Mouse (Mus musculus): ENCODE data around the gene Enpp3. TPM values are rescaled to one million over a fixed set of nuclear protein-coding genes. Genes with fewer than 3 reads are reported as not detected.
A peak's percentile ranks its signal among the peaks of the same experiment; 100 is the strongest.

The Enpp3 gene
- total RNA-seq (2014; rRNA removed) = 39.7 and 60.6 TPM in 2 replicates
- 11.4 and 12.4 TPM in 2 replicates for polyA plus RNA-seq (2012; rRNA removed)

DNA sequence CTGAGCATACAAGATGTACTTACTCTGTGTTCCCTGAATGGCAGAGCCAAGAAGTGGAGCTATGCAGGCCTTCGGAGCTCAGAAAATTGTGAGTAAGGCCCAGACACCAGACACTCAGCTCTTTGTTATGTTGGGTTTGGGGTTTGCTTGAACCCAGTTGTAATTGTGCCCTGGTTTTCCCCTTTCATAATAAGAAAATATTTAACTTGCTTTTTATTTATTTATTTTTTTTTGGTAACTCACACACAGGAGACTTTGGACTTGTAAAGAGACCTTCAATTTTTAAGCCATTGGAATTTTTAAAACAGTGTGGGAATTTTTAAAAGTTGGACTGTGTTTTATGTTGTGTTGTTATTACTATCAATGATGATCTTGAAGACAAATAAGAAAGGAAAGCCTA, at the start of gene Enpp3:
Gene Enpp3, minus strand, starts transcription at position 148 of the 400 bp plus-strand sequence.
- Histone ChIP-seq H3K4me3 (ENCODE audit: insufficient read depth, low read depth, low read length) (peak within 1 kb of the TSS; percentile 52), H3K4me1 (ENCODE audit: control insufficient read depth, insufficient read depth, low read length) (peaks cover 20% of the 10 kb centered on the region), H3K79me2 (ENCODE audit: control insufficient read depth, insufficient read depth, low read length) (peaks cover 8% of the 10 kb centered on the region; the same call in 1 of the 2 replicates), H3K27ac (replicated peaks; ENCODE audit: insufficient read depth, low read depth, low read length) (peak within 1 kb of the TSS; percentile 100), H3K36me3 (ENCODE audit: control insufficient read depth, insufficient read depth, low read length) (peaks cover 3% of the 10 kb centered on the region), H3K9ac (ENCODE audit: low read depth, low read length) (peak within 1 kb of the TSS; percentile 70), H3K27me3 (ENCODE audit: control insufficient read depth, insufficient read depth, low read length) (no peaks in the 10 kb centered on the region)
- DNase-seq (ENCODE audit: extremely low read depth, low read depth, low spot score) = peak; percentile 93
- no peak for TF ChIP-seq POLR2A (IDR thresholded peaks at IDR 0.05; ENCODE audit: extremely low read depth, insufficient read depth, low read length)
- TF ChIP-seq CTCF (IDR thresholded peaks at IDR 0.05; ENCODE audit: low read depth, low read length) = no peak
- WGBS = 26% methylated on average over 1 of the region's 1 CpGs

- 96% methylated on average over 7 of the region's 7 CpGs for WGBS
- peaks cover 52% of the 10 kb centered on the region for H3K36me3 ChIP-seq (ENCODE audit: control insufficient read depth, insufficient read depth, low read length)
Measured at GRCm38 (mm10) chr10:24888343-24888742, 45.7 kb upstream of the Enpp3 start.

DNA sequence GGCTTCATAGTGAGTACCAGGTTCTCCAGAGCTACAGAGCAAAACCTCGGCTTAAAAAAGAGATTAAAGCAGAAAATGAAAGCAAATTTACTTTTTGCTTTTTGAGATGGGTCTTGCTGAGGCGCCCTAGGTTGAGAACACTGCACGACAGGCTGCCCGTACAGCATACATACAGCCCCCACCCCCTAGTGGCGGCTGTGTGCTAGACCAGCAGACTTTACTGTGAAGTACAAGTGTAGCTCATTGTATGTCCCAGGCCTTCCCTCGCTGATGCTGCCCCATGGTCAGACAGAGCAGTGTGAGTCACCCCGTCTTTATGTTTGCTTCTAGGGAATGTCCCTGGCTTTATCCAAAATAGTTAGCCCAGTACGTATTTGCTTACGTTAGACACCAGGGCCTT, 43.4 kb upstream of the Enpp3 start:
- no peak for DNase-seq (ENCODE audit: extremely low read depth, low read depth, low spot score)

More at GRCm38 (mm10) chr10:24888343-24888742, 45.7 kb upstream of the Enpp3 start:
- Histone ChIP-seq H3K27ac (replicated peaks; ENCODE audit: insufficient read depth, low read depth, low read length) (no peak overlapping the region), H3K9ac (ENCODE audit: low read depth, low read length) (no peak overlapping the region), H3K27me3 (ENCODE audit: control insufficient read depth, insufficient read depth, low read length) (no peaks in the 10 kb centered on the region), H3K79me2 (ENCODE audit: control insufficient read depth, insufficient read depth, low read length) (no peaks in the 10 kb centered on the region), H3K4me3 (ENCODE audit: insufficient read depth, low read depth, low read length) (no peak overlapping the region), H3K4me1 (ENCODE audit: control insufficient read depth, insufficient read depth, low read length) (no peaks in the 10 kb centered on the region)
- TF ChIP-seq CTCF (IDR thresholded peaks at IDR 0.05; ENCODE audit: low read depth, low read length) = no peak
- no peak for TF ChIP-seq POLR2A (IDR thresholded peaks at IDR 0.05; ENCODE audit: extremely low read depth, insufficient read depth, low read length)
- DNase-seq (ENCODE audit: extremely low read depth, low read depth, low spot score) = no peak

DNA sequence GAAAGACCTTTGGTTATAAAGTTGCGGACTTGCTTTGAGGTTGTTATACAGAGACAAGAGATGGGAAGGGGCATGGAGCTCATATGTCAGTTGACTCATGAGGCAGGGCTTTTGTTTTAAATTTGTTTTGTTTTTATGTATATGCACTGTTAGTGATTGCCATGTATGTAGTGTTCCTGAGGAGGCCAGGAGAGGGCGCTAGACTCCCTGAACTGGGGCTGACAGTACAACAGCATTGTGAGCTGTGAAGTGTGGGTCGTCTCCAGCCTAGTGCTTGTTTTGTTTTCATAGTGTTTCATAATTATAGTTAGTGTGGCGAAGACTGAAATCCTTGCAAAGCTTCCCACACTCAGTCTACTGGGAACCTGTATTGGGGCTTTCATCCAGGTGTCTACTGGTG, 31.0 kb upstream of the Enpp3 start:
- Histone ChIP-seq H3K4me1 (ENCODE audit: control insufficient read depth, insufficient read depth, low read length) (no peaks in the 10 kb centered on the region), H3K27ac (replicated peaks; ENCODE audit: insufficient read depth, low read depth, low read length) (no peak overlapping the region), H3K9ac (ENCODE audit: low read depth, low read length) (no peak overlapping the region), H3K79me2 (ENCODE audit: control insufficient read depth, insufficient read depth, low read length) (peaks cover 3% of the 10 kb centered on the region; the same call in 1 of the 2 replicates), H3K27me3 (ENCODE audit: control insufficient read depth, insufficient read depth, low read length) (no peaks in the 10 kb centered on the region), H3K36me3 (ENCODE audit: control insufficient read depth, insufficient read depth, low read length) (peaks cover 38% of the 10 kb centered on the region), H3K4me3 (ENCODE audit: insufficient read depth, low read depth, low read length) (no peak overlapping the region)
- WGBS = 76% methylated on average over 4 of the region's 4 CpGs
- DNase-seq (ENCODE audit: extremely low read depth, low read depth, low spot score) = no peak
- TF ChIP-seq POLR2A (IDR thresholded peaks at IDR 0.05; ENCODE audit: extremely low read depth, insufficient read depth, low read length) (no peak), CTCF (IDR thresholded peaks at IDR 0.05; ENCODE audit: low read depth, low read length) (peak; percentile 43; the same call in 1 of the 2 replicates)

More for the DNA sequence above, 43.4 kb upstream of the Enpp3 start:
- 93% methylated on average over 9 of the region's 9 CpGs for WGBS
- Histone ChIP-seq H3K79me2 (ENCODE audit: control insufficient read depth, insufficient read depth, low read length) (no peaks in the 10 kb centered on the region; the same call in 1 of the 2 replicates), H3K27me3 (ENCODE audit: control insufficient read depth, insufficient read depth, low read length) (no peaks in the 10 kb centered on the region), H3K4me1 (ENCODE audit: control insufficient read depth, insufficient read depth, low read length) (no peaks in the 10 kb centered on the region), H3K4me3 (ENCODE audit: insufficient read depth, low read depth, low read length) (no peak overlapping the region), H3K27ac (replicated peaks; ENCODE audit: insufficient read depth, low read depth, low read length) (no peak overlapping the region), H3K9ac (ENCODE audit: low read depth, low read length) (no peak overlapping the region), H3K36me3 (ENCODE audit: control insufficient read depth, insufficient read depth, low read length) (peaks cover 51% of the 10 kb centered on the region)
- TF ChIP-seq CTCF (IDR thresholded peaks at IDR 0.05; ENCODE audit: low read depth, low read length) (peak; percentile 36; the same call in 1 of the 2 replicates), POLR2A (IDR thresholded peaks at IDR 0.05; ENCODE audit: extremely low read depth, insufficient read depth, low read length) (no peak)

DNA sequence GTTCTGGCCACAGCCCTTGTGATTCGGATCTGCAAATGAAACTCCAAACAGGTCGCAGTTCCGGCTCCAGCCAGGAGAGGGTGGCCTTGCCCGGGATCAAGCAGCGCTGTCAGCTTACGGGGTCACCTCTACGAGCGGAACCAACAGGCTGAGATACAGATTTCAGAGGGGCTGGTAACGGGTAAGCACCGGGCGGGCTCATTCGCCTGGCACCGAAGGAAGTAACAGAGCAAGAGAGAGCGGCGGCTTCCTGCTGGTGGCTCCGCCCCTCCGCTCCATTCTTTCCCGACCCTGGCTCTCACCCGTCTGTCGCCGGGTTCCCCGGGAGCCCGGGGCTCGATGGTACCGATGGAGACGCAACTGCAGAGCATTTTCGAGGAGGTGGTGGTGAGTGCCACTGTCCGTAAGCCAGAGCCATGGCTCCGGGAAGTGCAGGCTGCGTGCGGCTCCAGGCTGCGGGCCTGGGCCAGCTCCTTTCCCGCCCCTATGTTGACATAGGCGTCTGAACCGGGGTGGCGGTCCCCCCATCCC, 27.2 kb upstream of the Enpp3 start, which contains the start of gene Med23:
Gene Med23, plus strand, starts transcription at position 227 of the 531 bp plus-strand sequence.
- peak; percentile 97 for TF ChIP-seq CTCF (IDR thresholded peaks at IDR 0.05; ENCODE audit: low read depth, low read length)
- TF ChIP-seq POLR2A (IDR thresholded peaks at IDR 0.05; ENCODE audit: extremely low read depth, insufficient read depth, low read length) = no peak
- H3K79me2 ChIP-seq (ENCODE audit: control insufficient read depth, insufficient read depth, low read length) = peaks cover 3% of the 10 kb centered on the region; the same call in 1 of the 2 replicates
- no peak within 1 kb of the TSS; the same call in 1 of the 2 replicates for H3K27ac ChIP-seq (replicated peaks; ENCODE audit: insufficient read depth, low read depth, low read length)
- under 1% methylated on average over 36 of the region's 36 CpGs for WGBS
- no peaks in the 10 kb centered on the region for H3K4me1 ChIP-seq (ENCODE audit: control insufficient read depth, insufficient read depth, low read length)
- peaks cover 8% of the 10 kb centered on the region; the same call in 1 of the 2 replicates for H3K36me3 ChIP-seq (ENCODE audit: control insufficient read depth, insufficient read depth, low read length)
- DNase-seq (ENCODE audit: extremely low read depth, low read depth, low spot score) = peak; percentile 94
- H3K9ac ChIP-seq (ENCODE audit: low read depth, low read length) = peak within 1 kb of the TSS; percentile 90
- peak within 1 kb of the TSS; percentile 88 for H3K4me3 ChIP-seq (ENCODE audit: insufficient read depth, low read depth, low read length)
- H3K27me3 ChIP-seq (ENCODE audit: control insufficient read depth, insufficient read depth, low read length) = no peaks in the 10 kb centered on the region

- H3K4me1 ChIP-seq (ENCODE audit: control insufficient read depth, insufficient read depth, low read length) = no peaks in the 10 kb centered on the region
Measured at GRCm38 (mm10) chr10:24864434-24864833, 21.8 kb upstream of the Enpp3 start.

More at GRCm38 (mm10) chr10:24864434-24864833, 21.8 kb upstream of the Enpp3 start:
- Histone ChIP-seq H3K4me3 (ENCODE audit: insufficient read depth, low read depth, low read length) (no peak overlapping the region), H3K36me3 (ENCODE audit: control insufficient read depth, insufficient read depth, low read length) (no peaks in the 10 kb centered on the region), H3K27me3 (ENCODE audit: control insufficient read depth, insufficient read depth, low read length) (no peaks in the 10 kb centered on the region), H3K9ac (ENCODE audit: low read depth, low read length) (no peak overlapping the region), H3K79me2 (ENCODE audit: control insufficient read depth, insufficient read depth, low read length) (no peaks in the 10 kb centered on the region), H3K27ac (replicated peaks; ENCODE audit: insufficient read depth, low read depth, low read length) (no peak overlapping the region)
- no peak for DNase-seq (ENCODE audit: extremely low read depth, low read depth, low spot score)
- peak; percentile 27; the same call in 1 of the 2 replicates for TF ChIP-seq CTCF (IDR thresholded peaks at IDR 0.05; ENCODE audit: low read depth, low read length)
- no peak for TF ChIP-seq POLR2A (IDR thresholded peaks at IDR 0.05; ENCODE audit: extremely low read depth, insufficient read depth, low read length)
- 72% methylated on average over 6 of the region's 6 CpGs for WGBS
